Mouse (Mus musculus): ENCODE results near the gene Atxn2l. TPM values are rescaled to one million over a fixed set of nuclear protein-coding genes. Genes with fewer than 3 reads are reported as not detected.
A peak's percentile ranks its signal among the peaks of the same experiment; 100 is the strongest.

Atxn2l gene
- polyA plus RNA-seq, 1 experiment from 2014 or later = 16.9 TPM

- peak; percentile 14; the same call in 1 of the 2 replicates for ATAC-seq (ENCODE audit: low FRiP score, low TSS enrichment)
- Histone ChIP-seq H3K27ac (replicated peaks) (peak overlapping the region; percentile 35; the same call in 1 of the 2 replicates), H3K9me3 (ENCODE audit: control insufficient read depth, low read length) (no peaks in the 10 kb centered on the region), H3K36me3 (ENCODE audit: control insufficient read depth, insufficient read depth, low read length) (peaks cover 21% of the 10 kb centered on the region), H3K4me3 (ENCODE audit: low read depth, low read length) (no peak overlapping the region), H3K4me1 (replicated peaks; ENCODE audit: control insufficient read depth, insufficient read depth) (peaks cover 10% of the 10 kb centered on the region; the same call in 1 of the 2 replicates), H3K4me2 (replicated peaks; ENCODE audit: low read depth) (no peak overlapping the region), H3K27me3 (ENCODE audit: control insufficient read depth, insufficient read depth, low read length) (no peaks in the 10 kb centered on the region), H3K9ac (ENCODE audit: low read length) (no peak overlapping the region)
- DNase-seq (ENCODE audit: low spot score) = no peak
- TF ChIP-seq CTCF (IDR thresholded peaks at IDR 0.05; ENCODE audit: low read depth) (no peak), EP300 (optimal IDR thresholded peaks at IDR 0.05) (no peak)
- WGBS = 32% methylated on average over 5 of the region's 5 CpGs
Observed at GRCm38 (mm10) chr7:126464836-126465235, 38.4 kb downstream of the Atxn2l start.

- ATAC-seq (ENCODE audit: low FRiP score, low TSS enrichment) (no peak; the same call in 1 of the 2 replicates), DNase-seq (ENCODE audit: low spot score) (no peak)
- no peak overlapping the region for H3K4me3 ChIP-seq (ENCODE audit: low read depth, low read length)
- no peak overlapping the region for H3K4me2 ChIP-seq (replicated peaks; ENCODE audit: low read depth)
- H3K9me3 ChIP-seq (ENCODE audit: control insufficient read depth, low read length) = no peaks in the 10 kb centered on the region
- WGBS = 55% methylated on average over 4 of the region's 4 CpGs
- no peaks in the 10 kb centered on the region for H3K27me3 ChIP-seq (ENCODE audit: control insufficient read depth, insufficient read depth, low read length)
- H3K9ac ChIP-seq (ENCODE audit: low read length) = no peak overlapping the region
- peaks cover 10% of the 10 kb centered on the region; the same call in 1 of the 2 replicates for H3K4me1 ChIP-seq (replicated peaks; ENCODE audit: control insufficient read depth, insufficient read depth)
- H3K27ac ChIP-seq (replicated peaks) = no peak overlapping the region
- peaks cover 14% of the 10 kb centered on the region for H3K36me3 ChIP-seq (ENCODE audit: control insufficient read depth, insufficient read depth, low read length)
- no peak for TF ChIP-seq EP300 (optimal IDR thresholded peaks at IDR 0.05)
- no peak for TF ChIP-seq CTCF (IDR thresholded peaks at IDR 0.05; ENCODE audit: low read depth)
Observed at GRCm38 (mm10) chr7:126464121-126464520, 39.1 kb downstream of the Atxn2l start.

- TF ChIP-seq CTCF (IDR thresholded peaks at IDR 0.05; ENCODE audit: low read depth) = no peak
- no peak for TF ChIP-seq EP300 (optimal IDR thresholded peaks at IDR 0.05)
- Histone ChIP-seq H3K4me3 (ENCODE audit: low read depth, low read length) (no peak overlapping the region), H3K27me3 (ENCODE audit: control insufficient read depth, insufficient read depth, low read length) (no peaks in the 10 kb centered on the region), H3K9ac (ENCODE audit: low read length) (no peak overlapping the region), H3K27ac (replicated peaks) (no peak overlapping the region), H3K4me2 (replicated peaks; ENCODE audit: low read depth) (no peak overlapping the region), H3K9me3 (ENCODE audit: control insufficient read depth, low read length) (no peaks in the 10 kb centered on the region), H3K36me3 (ENCODE audit: control insufficient read depth, insufficient read depth, low read length) (peaks cover 12% of the 10 kb centered on the region), H3K4me1 (replicated peaks; ENCODE audit: control insufficient read depth, insufficient read depth) (peaks cover 10% of the 10 kb centered on the region; the same call in 1 of the 2 replicates)
- ATAC-seq (ENCODE audit: low FRiP score, low TSS enrichment) (no peak), DNase-seq (ENCODE audit: low spot score) (no peak)
- 64% methylated on average over 4 of the region's 4 CpGs for WGBS
Observed at GRCm38 (mm10) chr7:126463547-126463946, 39.7 kb downstream of the Atxn2l start.

GRCm38 (mm10) chr7:126463004-126463403 is 40.2 kb downstream of the Atxn2l start, which contains the start of gene Atp2a1:
TSS of gene Atp2a1 (minus strand) at chr7:126463108.
- DNase-seq (ENCODE audit: low spot score) (no peak), ATAC-seq (ENCODE audit: low FRiP score, low TSS enrichment) (no peak)
- TF ChIP-seq CTCF (IDR thresholded peaks at IDR 0.05; ENCODE audit: low read depth) = no peak
- TF ChIP-seq EP300 (optimal IDR thresholded peaks at IDR 0.05) = no peak
- 50% methylated on average over 5 of the region's 5 CpGs for WGBS
- no peaks in the 10 kb centered on the region for H3K27me3 ChIP-seq (ENCODE audit: control insufficient read depth, insufficient read depth, low read length)
- H3K4me3 ChIP-seq (ENCODE audit: low read depth, low read length) = no peak within 1 kb of the TSS
- peaks cover 10% of the 10 kb centered on the region; the same call in 1 of the 2 replicates for H3K4me1 ChIP-seq (replicated peaks; ENCODE audit: control insufficient read depth, insufficient read depth)
- peaks cover 12% of the 10 kb centered on the region for H3K36me3 ChIP-seq (ENCODE audit: control insufficient read depth, insufficient read depth, low read length)
- H3K9ac ChIP-seq (ENCODE audit: low read length) = no peak within 1 kb of the TSS
- H3K4me2 ChIP-seq (replicated peaks; ENCODE audit: low read depth) = no peak within 1 kb of the TSS
- H3K9me3 ChIP-seq (ENCODE audit: control insufficient read depth, low read length) = no peaks in the 10 kb centered on the region
- H3K27ac ChIP-seq (replicated peaks) = no peak within 1 kb of the TSS

- Histone ChIP-seq H3K27ac (replicated peaks) (no peak overlapping the region), H3K9me3 (ENCODE audit: control insufficient read depth, low read length) (no peaks in the 10 kb centered on the region), H3K4me3 (ENCODE audit: low read depth, low read length) (no peak overlapping the region), H3K36me3 (ENCODE audit: control insufficient read depth, insufficient read depth, low read length) (no peaks in the 10 kb centered on the region), H3K4me1 (replicated peaks; ENCODE audit: control insufficient read depth, insufficient read depth) (peaks cover 10% of the 10 kb centered on the region; the same call in 1 of the 2 replicates), H3K4me2 (replicated peaks; ENCODE audit: low read depth) (no peak overlapping the region), H3K9ac (ENCODE audit: low read length) (no peak overlapping the region), H3K27me3 (ENCODE audit: control insufficient read depth, insufficient read depth, low read length) (no peaks in the 10 kb centered on the region)
- WGBS = 66% methylated on average over 3 of the region's 3 CpGs
- ATAC-seq (ENCODE audit: low FRiP score, low TSS enrichment) = no peak
- DNase-seq (ENCODE audit: low spot score) = no peak
- TF ChIP-seq CTCF (IDR thresholded peaks at IDR 0.05; ENCODE audit: low read depth) (no peak), EP300 (optimal IDR thresholded peaks at IDR 0.05) (no peak)
Observed at GRCm38 (mm10) chr7:126461626-126462025, 41.6 kb downstream of the Atxn2l start.

GRCm38 (mm10) chr7:126460623-126461399 is 42.4 kb downstream of the Atxn2l start:
- Histone ChIP-seq H3K4me2 (replicated peaks; ENCODE audit: low read depth) (no peak overlapping the region), H3K9me3 (ENCODE audit: control insufficient read depth, low read length) (no peaks in the 10 kb centered on the region), H3K27ac (replicated peaks) (no peak overlapping the region), H3K4me1 (replicated peaks; ENCODE audit: control insufficient read depth, insufficient read depth) (peaks cover 10% of the 10 kb centered on the region; the same call in 1 of the 2 replicates), H3K36me3 (ENCODE audit: control insufficient read depth, insufficient read depth, low read length) (no peaks in the 10 kb centered on the region), H3K27me3 (ENCODE audit: control insufficient read depth, insufficient read depth, low read length) (no peaks in the 10 kb centered on the region), H3K9ac (ENCODE audit: low read length) (no peak overlapping the region), H3K4me3 (ENCODE audit: low read depth, low read length) (no peak overlapping the region)
- no peak for ATAC-seq (ENCODE audit: low FRiP score, low TSS enrichment)
- DNase-seq (ENCODE audit: low spot score) = no peak
- 45% methylated on average over 10 of the region's 10 CpGs for WGBS
- TF ChIP-seq EP300 (optimal IDR thresholded peaks at IDR 0.05) = no peak
- no peak for TF ChIP-seq CTCF (IDR thresholded peaks at IDR 0.05; ENCODE audit: low read depth)
